Mouse (Mus musculus): Measurements from ENCODE around the gene Dpy19l3. TPM values are rescaled to one million over a fixed set of nuclear protein-coding genes. Genes with fewer than 3 reads are reported as not detected.

Gene Dpy19l3
- 20.4 and 23.1 TPM in 2 replicates for polyA plus RNA-seq (2012; rRNA removed)

GRCm38 (mm10) chr7:35754033-35754885 is at the start of gene Dpy19l3:
Gene Dpy19l3 (minus strand): TSS chr7:35754454.

GRCm38 (mm10) chr7:35802906-35803595 is 48.8 kb upstream of the Dpy19l3 start, which contains the start of gene Zfp507:
Gene Zfp507 (minus strand): TSS chr7:35803003.

GRCm38 (mm10) chr7:35647101-35647698 is 107.1 kb downstream of the Dpy19l3 start, which contains the start of gene Pdcd5:
Gene Pdcd5 (minus strand): TSS chr7:35647521.

Other genes with a start within 250 kb of the Dpy19l3 start
- 0.25 and 0.31 TPM in 2 replicates for gene Tdrd12, start 216.7 kb downstream of the Dpy19l3 start, polyA plus RNA-seq (2012; rRNA removed)
- gene Nudt19, start 198.2 kb downstream of the Dpy19l3 start, polyA plus RNA-seq (2012; rRNA removed): 47.6 and 49.7 TPM in 2 replicates
- 0.23 and 0.26 TPM in 2 replicates for gene Rgs9bp, start 168.9 kb downstream of the Dpy19l3 start, polyA plus RNA-seq (2012; rRNA removed)
- 30.1 and 30.4 TPM in 2 replicates for gene Ankrd27, start 168.2 kb downstream of the Dpy19l3 start, polyA plus RNA-seq (2012; rRNA removed)
- gene Pdcd5, start 106.9 kb downstream of the Dpy19l3 start, polyA plus RNA-seq (2012; rRNA removed): 217 and 222 TPM in 2 replicates
- gene Zfp507, start 48.5 kb upstream of the Dpy19l3 start, polyA plus RNA-seq (2012; rRNA removed): 18.7 TPM in 2 replicates